Mouse (Mus musculus): ENCODE results near the gene Sptbn4. TPM values are rescaled to one million over a fixed set of nuclear protein-coding genes. Genes with fewer than 3 reads are reported as not detected.
"Not testable (repeated sequence)": the region's sequence is repeated elsewhere in the genome, so short reads cannot be mapped to it uniquely, and the experiment has no call there.

The Sptbn4 gene
- under 1 TPM in 1 of 2 experiments, not detected in 1; 0.03 TPM for total RNA-seq (2021)
- long read RNA-seq, experiment 1: 0 reads
- long read RNA-seq, experiment 2: 0 reads

GRCm38 (mm10) chr7:27447419-27448286 is at the start of gene Sptbn4, which contains the start of gene Blvrb:
Sptbn4 (minus strand) TSS chr7:27447686.
Blvrb (plus strand) TSS chr7:27447978.
- peak; percentile 97 to 98 for DNase-seq
- intact Hi-C loops (cut with DNase I): no loop called here

- intact Hi-C loops (cut with DNase I); DNase-seq: not testable (repeated sequence)
Observed at GRCm38 (mm10) chr7:27494659-27495367, 47.3 kb upstream of the Sptbn4 start.

GRCm38 (mm10) chr7:27493450-27493849 is 46.0 kb upstream of the Sptbn4 start:
- DNase-seq: no peak
- intact Hi-C loops (cut with DNase I): no loop called here

- intact Hi-C loops (cut with DNase I): no loop called here
- no peak for DNase-seq
Observed at GRCm38 (mm10) chr7:27493022-27493421, 45.5 kb upstream of the Sptbn4 start.

GRCm38 (mm10) chr7:27491856-27492255 is 44.4 kb upstream of the Sptbn4 start:
- intact Hi-C loops (cut with DNase I): no loop called here
- DNase-seq: no peak

GRCm38 (mm10) chr7:27490543-27491329 is 43.2 kb upstream of the Sptbn4 start:
- DNase-seq: peak; percentile 92 to 96
- intact Hi-C loops (cut with DNase I): no loop called here

GRCm38 (mm10) chr7:27490227-27490542 is 42.7 kb upstream of the Sptbn4 start:
- intact Hi-C loops (cut with DNase I): no loop called here
- no peak for DNase-seq

- intact Hi-C loops (cut with DNase I): no loop called here
- no peak for DNase-seq
Observed at GRCm38 (mm10) chr7:27489270-27489869, 41.9 kb upstream of the Sptbn4 start.

GRCm38 (mm10) chr7:27487740-27488268 is 40.3 kb upstream of the Sptbn4 start:
- peak in 1 of 2 experiments; percentile 54 for DNase-seq
- intact Hi-C loops (cut with DNase I): no loop called here

- intact Hi-C loops (cut with DNase I): no loop called here
- DNase-seq: peak; percentile 99 to 100
Observed at GRCm38 (mm10) chr7:27486770-27487697, 39.5 kb upstream of the Sptbn4 start, which contains the start of gene Sertad1. Sertad1 (plus strand) TSS chr7:27486910.

GRCm38 (mm10) chr7:27486102-27486769 is 38.8 kb upstream of the Sptbn4 start:
- intact Hi-C loops (cut with DNase I): no loop called here
- no peak for DNase-seq

- no peak for DNase-seq
- intact Hi-C loops (cut with DNase I): no loop called here
Observed at GRCm38 (mm10) chr7:27483860-27484259, 36.4 kb upstream of the Sptbn4 start.

GRCm38 (mm10) chr7:27481627-27481969 is 34.1 kb upstream of the Sptbn4 start:
- intact Hi-C loops (cut with DNase I): no loop called here
- peak; percentile 85 to 96 for DNase-seq

GRCm38 (mm10) chr7:27480927-27481626 is 33.6 kb upstream of the Sptbn4 start:
- intact Hi-C loops (cut with DNase I): no loop called here
- no peak for DNase-seq

- DNase-seq: no peak
- intact Hi-C loops (cut with DNase I): no loop called here
Observed at GRCm38 (mm10) chr7:27480506-27480905, 33.0 kb upstream of the Sptbn4 start.

GRCm38 (mm10) chr7:27479750-27480149 is 32.3 kb upstream of the Sptbn4 start:
- intact Hi-C loops (cut with DNase I): no loop called here
- no peak for DNase-seq

- no peak for DNase-seq
- intact Hi-C loops (cut with DNase I): no loop called here
Observed at GRCm38 (mm10) chr7:27478561-27478960, 31.1 kb upstream of the Sptbn4 start.

GRCm38 (mm10) chr7:27476098-27476635 is 28.7 kb upstream of the Sptbn4 start:
- no peak for DNase-seq
- intact Hi-C loops (cut with DNase I): no loop called here

Data from gastrocnemius, postnatal 36 days (tissue).